Mouse (Mus musculus) telencephalon, adult 2 months (tissue): ENCODE measurements around the gene Zc3hav1.

ENCODE experiments used
- DNase-seq: peaks from one replicate; pipeline ENCODE4 v3.0.0-alpha.2; 2011; ENCODE audit warnings: low read depth, low spot score

Gene Zc3hav1

DNA sequence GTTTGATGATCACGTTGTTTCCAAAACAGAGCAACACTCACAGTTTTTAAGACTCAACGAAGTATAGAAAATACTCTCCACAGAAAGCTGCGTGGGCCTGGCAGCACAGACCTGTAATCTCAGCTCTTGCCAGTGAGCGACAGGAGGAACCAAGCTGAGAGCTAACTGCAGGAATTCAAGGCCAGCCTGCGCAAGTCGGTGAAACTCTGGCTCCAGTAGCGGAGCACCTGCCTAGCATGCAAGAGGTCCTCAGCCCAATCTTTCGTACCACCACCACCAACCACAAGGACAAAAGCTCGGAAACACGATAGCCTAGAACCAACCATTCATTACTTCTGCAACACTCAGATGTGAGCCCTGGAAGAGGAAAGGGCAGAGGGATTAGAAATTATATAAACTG lies 2.0 kb downstream of the Zc3hav1 start:
- no peak for DNase-seq

DNA sequence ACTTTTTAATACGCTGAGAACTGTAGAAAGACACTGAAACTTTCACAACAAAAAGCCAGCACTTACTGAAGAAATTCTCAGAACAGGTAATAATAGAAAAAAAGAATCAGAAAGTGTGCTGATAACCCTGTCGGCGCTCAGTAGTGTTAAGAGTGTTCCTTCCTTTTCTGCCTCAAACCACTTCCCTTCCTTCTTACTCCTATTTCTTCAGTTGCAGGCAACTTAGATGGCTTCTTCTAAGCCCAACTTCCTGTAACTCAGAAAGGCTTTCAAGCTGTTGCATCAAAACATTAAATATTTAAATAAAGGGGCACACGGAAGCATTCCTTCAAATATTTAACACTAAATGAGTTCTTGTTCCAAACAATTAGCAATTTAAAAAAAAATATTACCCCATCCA lies 2.5 kb downstream of the Zc3hav1 start:
- no peak for DNase-seq

DNA sequence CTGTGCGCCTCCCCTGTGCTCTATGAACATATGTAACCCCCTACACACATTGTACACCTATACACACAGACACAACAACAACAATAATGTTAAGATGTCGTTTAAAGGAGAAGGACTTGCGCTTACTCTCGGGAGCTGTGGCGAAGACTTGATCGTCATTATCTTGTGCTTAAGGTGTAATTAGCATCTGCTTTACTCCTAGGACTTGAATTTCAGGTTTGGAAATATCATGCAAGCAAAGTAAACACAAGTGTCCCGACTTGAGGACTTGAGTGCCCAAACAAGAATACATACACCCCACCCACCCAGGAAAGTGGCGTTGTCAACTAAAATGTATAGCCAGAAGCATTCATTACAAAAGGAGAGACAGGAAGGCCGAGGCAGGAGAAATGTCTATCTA lies 4.6 kb downstream of the Zc3hav1 start:
- DNase-seq: no peak

DNA sequence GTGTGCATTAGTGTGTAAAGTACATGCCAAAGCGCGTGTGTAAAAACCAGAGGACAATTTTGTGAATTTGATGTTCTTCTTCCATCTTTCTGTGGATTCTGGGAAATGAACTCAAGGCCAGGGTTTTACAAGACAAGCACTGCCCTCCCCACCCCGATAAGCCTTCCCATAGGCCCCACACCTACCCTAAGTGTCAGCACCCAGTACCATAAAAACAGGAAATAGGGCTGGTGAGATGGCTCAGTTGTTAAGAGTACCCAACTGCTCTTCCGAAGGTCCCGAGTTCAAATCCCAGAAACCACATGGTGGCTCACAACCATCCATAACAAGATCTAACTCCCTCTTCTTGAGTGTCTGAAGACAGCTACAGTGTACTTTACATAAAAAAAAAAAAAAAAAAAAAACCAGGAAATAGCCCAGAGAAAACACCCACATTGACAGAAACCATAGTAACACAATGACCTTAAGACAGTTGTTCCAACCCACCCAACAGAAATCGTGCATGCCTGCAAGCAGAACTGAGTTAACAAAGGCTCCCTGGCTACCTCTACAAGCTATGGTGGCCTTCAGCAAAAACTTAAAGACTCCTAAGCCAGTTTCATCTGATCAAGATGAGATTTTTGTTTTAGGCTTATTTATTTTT lies 5.5 kb downstream of the Zc3hav1 start:
- DNase-seq: no peak

DNA sequence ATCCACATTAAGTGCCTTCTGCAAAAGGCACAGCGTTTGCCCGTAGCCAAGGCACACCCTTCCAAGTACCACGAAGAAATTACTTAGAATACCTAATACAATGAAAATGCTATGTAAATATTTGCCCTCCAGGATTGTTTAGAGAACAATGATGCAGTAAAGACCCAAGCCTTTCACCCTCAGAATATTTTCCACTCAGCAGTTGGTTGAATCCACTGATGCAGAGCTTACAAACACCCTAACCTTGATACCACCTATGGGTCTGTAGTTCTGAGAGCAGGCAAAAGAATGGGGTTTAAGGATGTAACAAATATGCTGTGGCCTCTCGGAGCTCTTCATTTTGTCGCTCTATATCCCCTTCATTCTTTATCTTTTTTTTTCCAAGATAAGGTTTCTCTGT lies 6.5 kb downstream of the Zc3hav1 start:
- no peak for DNase-seq

DNA sequence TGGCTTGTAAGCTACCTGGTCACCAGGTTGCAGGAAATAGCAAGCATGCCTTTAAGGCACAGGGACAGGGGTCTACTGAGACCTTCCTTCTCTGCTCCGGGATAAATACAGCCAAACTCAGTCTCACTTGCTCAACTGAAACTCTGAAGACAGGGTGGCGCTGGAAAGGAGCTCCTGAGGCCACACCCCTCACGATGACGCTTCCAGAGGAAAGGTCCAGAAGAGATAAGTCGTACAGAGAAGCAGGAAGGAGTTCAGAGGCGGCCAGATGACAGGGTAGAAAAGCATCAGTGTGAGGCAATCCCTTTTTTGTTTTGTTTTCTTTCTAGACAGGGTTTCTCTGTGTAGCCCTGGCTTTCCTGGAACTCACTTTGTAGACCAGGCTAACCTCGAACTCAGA lies 8.6 kb downstream of the Zc3hav1 start:
- DNase-seq: no peak

DNA sequence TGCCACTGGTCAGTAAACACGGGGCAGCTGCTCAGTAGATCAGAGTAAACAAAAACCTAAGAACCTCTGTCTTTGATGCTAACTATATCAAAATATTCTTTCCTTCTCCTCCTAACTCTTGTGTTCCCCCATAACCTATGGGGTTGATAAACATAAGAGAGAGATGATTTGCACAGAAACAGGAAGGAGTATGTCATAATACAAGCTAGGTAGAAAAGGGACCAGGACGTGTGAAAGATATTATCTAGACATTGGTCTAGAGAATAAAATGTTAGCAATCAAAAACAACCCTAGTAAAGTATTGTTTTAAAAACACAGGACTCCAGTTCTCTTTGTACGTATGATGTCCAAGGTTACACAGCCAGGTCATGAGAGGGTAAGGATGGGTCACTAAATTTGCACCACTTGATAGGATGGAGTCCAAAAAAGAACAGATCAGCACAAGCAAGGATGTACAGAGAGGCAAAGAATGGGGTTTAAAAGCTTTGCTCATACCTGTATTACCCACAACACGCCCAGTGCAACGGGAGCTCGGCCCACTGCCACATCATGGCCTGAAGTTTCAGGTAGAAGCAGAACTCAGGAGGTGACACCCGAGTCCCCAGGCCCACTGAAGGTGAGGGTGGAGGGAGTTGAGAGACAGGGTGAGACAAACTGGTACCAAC lies 10.3 kb downstream of the Zc3hav1 start:
- DNase-seq: no peak

DNA sequence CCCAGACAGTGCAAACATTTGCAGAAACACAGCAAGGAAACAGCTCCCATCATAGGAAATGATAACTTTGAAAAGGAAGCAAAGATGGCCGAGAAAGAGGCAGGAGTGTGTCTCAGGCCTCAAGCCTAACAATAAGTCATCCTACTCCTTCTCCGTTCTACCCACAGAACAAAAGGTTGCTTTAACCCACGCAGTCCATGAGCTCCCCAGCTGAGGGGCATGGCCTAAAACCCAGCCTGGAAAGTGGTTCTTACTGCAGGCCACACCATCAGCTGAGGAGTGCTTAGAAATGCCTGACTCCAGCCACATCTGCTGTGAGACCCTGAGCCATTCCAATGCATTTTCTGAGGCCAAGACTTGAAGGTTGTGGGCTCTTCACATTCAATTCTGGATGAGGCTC lies 10.8 kb downstream of the Zc3hav1 start:
- DNase-seq: no peak

DNA sequence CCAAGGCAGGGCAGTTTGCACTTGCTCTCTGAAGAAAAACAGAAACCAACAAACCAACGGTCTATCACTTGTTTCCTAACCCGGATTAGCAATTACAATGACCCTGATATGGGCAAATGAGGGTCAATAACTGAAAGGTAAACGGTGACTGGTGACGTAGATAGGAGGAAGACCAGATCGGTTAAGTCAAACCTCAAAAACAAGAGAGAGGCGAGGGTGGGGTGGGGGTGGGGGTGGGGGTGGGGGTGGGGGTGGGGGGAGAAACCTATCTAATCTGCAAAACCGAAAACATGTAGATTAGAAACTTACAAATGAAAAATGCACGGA lies 11.8 kb downstream of the Zc3hav1 start:
- DNase-seq: no peak

DNA sequence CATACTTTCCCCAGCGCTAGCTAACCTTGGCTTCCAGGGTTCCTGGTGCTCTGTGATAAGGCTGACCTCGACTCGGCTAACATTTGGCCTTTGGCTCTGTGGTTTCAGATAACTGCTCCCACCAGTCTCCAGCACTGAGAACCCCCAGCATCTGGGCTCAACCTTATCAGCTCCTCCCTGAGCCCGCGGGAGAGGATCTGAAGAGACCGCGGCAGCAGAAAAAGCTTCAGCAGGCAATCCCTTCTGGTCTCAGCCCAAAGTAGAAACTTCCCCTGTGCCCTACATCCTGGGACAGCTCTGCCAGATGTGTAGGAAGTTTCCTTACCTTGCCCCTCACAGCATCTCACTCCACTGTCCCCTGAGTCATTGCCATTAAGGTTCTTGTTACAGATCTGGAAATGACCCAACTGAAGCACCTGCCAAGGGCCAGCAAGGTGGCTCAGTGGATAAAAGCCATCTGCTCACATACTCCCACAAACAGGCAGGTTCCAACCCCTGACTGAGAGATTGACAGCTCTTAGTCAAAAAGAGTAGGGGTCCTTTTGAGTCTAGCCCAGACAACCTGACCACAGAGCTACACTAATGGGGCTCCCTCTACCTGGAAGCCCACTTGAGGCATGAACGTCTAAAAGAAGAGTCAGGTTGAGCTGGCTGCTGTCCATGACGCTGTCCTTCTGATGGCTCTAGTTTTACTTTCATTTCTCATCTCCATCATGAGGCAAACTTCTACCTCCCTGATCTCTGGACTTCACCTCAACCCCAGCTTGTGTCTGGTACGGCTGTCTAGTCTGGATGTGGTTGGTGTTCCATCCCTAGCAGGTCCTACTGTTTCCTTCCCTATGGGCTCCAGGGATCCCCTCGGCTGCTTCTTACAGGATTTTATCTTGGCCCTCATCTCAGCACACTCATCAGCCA lies 12.4 kb downstream of the Zc3hav1 start:
- no peak for DNase-seq

DNA sequence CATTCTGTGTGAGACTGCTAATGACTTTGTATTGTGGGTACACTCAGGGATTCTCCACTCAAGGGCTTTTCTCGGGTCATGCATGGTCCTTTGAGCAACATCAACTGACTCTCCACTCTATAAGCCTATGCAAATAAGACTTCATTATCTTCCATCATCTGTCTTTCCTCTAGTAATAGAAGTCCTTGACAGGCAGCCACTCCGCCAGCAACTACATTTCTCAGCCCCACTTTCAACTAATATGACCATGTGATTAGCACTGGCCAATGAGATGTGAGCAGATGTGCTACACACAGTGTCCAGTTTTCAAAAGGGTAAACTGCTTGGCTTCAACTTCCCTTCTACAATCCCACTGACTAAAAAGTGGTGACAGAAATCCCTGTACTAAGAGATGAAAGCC lies 15.3 kb downstream of the Zc3hav1 start:
- no peak for DNase-seq

DNA sequence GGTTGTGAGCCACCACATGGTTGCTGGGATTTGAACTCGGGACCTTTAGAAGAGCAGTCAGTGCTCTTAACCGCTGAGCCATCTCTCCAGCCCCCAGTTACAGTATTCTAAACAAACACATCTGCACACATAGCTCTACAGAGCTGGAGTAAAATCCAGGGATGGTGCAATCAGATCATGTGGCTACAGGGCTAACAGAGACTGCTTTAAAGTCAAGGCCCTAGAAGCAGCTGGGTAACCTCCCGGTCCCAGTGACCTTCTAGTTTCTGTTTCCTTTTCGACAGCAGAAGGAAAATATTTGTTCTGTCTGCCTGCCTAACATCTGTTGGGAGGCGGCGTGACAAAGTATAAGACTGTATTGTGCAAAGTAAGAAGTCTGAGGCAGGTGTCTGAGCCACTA lies 16.5 kb downstream of the Zc3hav1 start:
- DNase-seq: no peak

DNA sequence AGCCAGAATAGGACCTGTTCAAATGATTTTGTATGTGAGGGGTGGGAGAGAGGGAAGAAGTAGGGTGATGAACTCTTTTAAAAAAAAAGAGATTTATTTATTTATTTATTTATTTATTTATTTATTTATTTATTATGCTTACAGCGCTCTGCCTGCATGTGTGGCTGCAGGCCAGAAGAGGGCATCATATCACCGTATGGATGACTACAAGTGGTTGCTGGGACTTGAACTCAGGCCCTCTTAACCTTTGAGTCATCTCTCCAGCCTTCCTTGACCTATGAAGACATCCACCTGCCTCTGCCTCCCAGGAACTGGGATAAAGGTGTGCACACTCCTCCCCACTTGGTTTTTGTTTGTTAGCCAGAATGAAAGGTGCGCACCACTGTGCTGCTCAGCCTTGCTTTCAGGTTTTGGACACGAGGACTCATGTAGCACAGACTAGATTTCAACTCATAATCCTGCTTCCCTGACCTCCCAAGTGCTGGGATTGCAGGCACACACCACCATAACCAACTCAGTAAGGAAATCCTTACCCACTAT lies 17.2 kb downstream of the Zc3hav1 start:
- DNase-seq: no peak

DNA sequence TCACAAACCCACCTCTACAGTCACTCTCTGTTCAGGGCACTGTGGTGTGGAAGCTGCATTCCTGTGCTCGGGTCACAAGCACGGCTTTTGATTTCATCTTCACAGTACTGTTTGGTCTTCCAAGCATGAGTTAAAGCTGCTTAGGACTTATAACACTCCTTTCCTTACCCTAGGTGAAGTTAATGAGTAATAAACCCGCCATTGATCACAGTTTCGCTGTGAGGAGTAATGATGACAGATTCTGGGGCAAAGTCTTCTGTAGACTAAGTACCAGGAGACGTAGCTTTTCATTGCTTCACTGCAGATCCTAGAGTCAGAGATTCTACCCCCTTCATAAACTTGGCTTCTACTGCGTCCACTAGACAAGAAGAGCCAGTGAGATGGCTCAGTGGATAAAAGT lies 19.1 kb downstream of the Zc3hav1 start:
- DNase-seq: no peak

DNA sequence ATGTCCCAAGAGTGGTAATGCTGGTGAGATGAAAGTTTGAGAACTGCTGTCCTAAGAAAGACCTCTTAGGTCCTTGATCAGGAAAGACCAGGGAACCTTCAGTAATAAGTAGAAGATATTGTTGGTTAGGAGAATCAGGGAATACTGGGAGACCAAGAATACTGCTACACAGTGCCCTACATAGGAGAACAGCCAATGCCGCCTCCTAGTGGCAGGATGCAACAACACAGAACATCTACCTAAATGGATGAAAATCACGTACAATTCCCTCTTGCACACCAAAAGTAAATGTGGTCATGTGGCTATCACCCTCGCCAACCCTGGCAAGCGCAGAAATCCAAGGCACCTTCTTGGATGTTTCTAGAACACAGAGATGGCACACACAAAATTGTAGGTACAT lies 27.8 kb downstream of the Zc3hav1 start:
- peak; percentile 57 for DNase-seq

DNA sequence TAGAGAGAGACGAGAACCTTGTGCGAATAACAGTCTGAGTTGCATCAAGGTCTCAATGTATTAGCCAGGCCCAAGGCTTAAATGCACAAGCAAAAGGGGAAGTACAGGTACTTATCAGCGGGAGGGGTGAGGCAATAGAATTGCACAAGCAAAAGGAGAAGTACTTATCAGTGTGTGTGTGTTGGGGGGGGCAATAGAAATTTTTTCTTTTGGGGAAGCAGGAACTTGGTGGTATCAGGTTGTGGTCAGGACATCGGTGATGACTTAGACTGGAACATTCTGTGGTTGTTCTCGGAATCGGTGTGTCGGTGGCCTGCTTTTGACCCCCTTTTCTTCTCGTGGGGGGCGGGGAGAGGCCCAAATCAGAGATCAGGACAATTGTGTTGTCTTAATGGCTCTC lies 33.8 kb downstream of the Zc3hav1 start:
- no peak for DNase-seq

DNA sequence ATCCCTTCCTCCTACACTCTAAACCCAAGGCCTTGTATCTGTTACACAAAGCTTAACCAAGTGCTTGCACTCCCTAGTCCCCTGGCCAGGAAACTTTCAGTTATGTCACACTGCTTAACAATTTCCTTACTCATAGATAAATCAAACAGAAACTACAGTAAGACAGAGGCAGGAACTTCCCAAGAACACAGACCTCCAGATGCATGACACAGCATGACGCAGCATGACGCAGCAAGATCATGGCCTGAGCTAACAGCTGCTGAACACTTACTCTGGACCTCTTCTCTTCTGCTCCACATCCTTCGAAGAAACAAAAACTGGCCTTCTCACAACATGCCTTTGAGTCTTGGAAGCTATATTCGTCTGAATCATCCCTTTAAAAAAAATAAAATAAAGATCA lies 38.4 kb downstream of the Zc3hav1 start:
- DNase-seq: no peak

DNA sequence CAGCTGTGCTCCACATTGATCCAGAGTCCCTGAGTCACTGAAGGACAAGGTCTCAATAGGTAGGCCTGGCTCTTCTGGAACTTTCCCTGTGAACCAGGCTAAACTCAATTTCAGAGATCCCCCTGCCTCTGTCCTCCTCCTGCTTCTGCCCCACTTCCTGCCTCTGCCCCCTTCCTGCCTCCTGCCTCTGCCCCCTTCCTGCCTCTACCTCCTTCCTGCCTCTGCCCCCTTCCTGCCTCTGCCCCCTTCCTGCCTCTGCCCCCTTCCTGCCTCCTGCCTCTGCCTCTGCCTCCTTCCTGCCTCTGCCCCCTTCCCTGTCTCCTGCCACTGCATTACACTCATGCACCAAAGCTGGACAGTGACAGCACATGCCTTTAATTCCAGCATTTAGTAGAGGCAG lies 44.7 kb downstream of the Zc3hav1 start:
- no peak for DNase-seq

DNA sequence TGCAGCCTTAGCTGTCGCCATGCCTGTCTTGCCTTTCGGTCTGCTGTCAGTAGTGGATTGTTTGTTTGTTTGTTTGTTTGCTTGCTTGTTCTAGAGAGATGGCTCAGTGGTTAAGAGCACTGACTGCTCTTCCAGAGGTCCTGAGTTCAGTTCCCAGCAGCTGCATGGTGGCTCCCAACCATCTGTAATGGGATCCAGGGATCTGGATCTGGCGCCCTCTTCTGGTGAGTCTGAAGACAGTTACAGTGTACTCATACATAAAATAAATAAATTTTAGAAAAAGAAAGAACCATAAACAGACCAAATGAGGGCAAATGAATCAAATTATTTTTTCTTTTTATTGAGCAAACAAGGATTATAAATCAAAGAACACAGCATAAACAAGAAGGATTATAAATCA lies 49.4 kb downstream of the Zc3hav1 start:
- DNase-seq: no peak

DNA sequence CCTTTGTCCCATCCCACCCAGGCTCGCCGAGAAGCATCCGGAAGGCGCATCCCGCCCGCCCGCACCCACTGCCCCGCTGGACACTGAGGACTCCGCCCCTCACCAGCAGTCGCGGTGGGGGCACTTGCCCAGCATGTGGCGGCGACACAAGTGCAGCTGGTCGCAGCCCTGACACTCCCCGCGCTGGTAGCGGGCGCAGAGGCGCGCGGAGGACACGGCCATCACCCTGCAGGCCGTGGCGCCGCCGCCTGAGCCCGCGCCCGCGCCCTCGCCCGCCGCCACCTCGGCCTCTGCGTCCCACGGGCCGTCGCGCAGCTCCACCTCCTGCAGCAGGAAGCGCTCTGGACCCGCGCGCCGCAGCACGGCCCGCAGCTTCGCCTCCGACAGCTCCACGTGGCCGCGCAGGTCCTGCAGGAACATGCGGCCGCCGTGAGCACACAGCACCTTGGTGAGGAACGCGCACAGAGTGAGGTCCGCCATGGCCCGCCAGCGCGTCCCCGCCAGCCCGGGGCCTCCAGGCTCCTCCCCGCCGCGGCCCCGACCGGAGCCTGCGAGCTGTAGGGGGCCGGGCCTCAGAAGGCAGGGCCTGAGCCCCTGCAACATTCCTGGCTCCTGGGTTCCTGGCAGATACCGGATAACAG lies 55.5 kb downstream of the Zc3hav1 start, which contains the start of gene Zc3hav1l:
Gene Zc3hav1l (minus strand): TSS at position 499 of the 641 bp plus-strand sequence.
- DNase-seq: peak; percentile 32

DNA sequence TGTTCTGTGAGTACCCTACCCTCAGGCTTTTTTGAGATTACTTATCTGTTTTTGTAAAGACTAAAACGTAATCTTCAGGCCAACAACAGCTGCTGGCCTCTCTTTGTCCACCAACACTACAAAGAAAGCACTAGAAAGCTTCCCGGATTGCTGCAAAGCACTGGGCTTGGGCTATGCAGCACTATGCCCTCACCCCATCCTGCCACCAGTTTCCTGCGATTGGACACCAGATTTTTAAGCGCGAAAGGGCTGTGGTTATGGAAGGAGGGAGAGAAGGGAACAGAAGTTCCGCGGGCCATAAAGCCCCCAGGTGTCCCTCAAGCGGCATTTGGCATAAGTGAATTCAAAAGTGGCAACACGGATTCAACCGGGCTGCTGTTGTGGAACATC lies 56.2 kb downstream of the Zc3hav1 start:
- DNase-seq: no peak
